Mouse (Mus musculus): Measurements from ENCODE around the gene Slc16a13. TPM values are rescaled to one million over a fixed set of nuclear protein-coding genes. Genes with fewer than 3 reads are reported as not detected.

Slc16a13 gene
- total RNA-seq (2021), result 1 to 10 TPM; 1.1 to 3.7 TPM
- long read RNA-seq, experiment 1, partial matches to known transcripts, result 1 of 2 reads
- long read RNA-seq, experiment 1, other reads (novel, unspliced or antisense), result 0 of 2 reads
- long read RNA-seq, experiment 2, partial matches to known transcripts, result 0 of 3 reads
- long read RNA-seq, experiment 2, other reads (novel, unspliced or antisense), result 0 of 3 reads

GRCm38 (mm10) chr11:70220731-70221602, at the start of gene Slc16a13:
Gene Slc16a13, minus strand, starts transcription at chr11:70221064.
- DNase-seq, result peak; percentile 71

GRCm38 (mm10) chr11:70266405-70266804, 45.5 kb upstream of the Slc16a13 start:
- DNase-seq, result peak; percentile 22

DNA sequence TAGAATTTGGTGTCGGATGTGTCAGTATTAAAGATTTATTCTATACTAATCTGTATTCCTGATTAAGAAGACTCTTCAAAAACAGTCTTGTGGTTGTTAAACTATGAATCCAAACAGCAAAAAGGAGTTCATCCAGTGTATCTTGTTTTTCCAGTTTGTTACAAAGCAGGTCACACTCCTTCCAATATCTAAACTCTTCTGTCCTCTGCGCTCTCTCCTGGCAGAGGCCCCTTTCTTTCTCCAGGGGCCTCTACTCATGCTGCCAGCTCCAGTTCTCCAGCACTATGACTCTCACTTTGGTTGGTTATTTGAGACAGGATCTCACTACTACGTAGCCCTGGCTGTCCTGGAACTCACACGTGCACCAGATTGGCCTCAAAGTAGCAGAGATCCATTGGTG, 45.0 kb upstream of the Slc16a13 start:
- no peak for DNase-seq

GRCm38 (mm10) chr11:70265252-70265651, 44.4 kb upstream of the Slc16a13 start:
- DNase-seq, result no peak

DNA sequence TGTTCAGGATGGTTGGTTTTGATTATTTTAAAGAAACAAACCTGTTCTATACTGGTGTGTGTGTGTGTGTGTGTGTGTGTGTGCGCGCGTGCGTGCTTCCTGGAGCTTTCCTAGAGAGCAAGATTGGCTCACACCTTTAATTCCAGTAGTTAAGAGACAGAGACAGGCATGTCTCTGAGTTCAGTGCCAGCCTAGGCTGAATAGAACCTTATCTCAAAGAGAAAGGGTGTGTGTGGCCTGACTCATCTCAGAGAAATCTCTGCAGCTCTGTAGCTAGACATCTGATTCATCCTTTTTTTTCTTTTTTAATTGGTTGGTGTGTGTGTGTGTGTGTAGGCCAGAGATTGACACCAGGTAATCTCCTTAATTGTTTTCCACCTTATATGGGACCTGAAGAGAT, 38.2 kb upstream of the Slc16a13 start:
- DNase-seq, result no peak

- DNase-seq, result peak; percentile 35
These were observed 34.2 kb upstream of the Slc16a13 start, which contains the start of gene Alox12 for GRCm38 (mm10) chr11:70254931-70255531. Gene Alox12, minus strand, starts transcription at chr11:70255353.

DNA sequence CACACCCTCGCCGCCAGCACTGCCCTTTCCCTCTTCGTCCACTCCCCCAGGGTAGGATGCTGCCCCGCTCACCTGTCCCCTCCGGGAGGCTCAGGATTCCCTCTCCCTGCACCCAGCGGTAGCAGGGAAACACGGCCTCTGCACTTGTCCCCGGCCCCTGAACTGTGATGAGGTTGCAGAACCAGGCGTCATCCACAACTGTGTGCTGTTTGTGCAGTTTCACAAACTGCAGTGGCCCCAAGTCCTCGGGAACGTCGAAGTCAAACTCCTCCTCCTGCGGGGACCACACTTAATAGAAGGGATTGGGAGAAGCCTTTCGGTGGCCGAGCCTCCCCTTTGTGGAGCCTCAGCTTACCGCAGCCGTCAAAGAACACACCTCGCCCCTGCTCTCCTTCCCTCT, 33.5 kb upstream of the Slc16a13 start:
- no peak for DNase-seq

DNA sequence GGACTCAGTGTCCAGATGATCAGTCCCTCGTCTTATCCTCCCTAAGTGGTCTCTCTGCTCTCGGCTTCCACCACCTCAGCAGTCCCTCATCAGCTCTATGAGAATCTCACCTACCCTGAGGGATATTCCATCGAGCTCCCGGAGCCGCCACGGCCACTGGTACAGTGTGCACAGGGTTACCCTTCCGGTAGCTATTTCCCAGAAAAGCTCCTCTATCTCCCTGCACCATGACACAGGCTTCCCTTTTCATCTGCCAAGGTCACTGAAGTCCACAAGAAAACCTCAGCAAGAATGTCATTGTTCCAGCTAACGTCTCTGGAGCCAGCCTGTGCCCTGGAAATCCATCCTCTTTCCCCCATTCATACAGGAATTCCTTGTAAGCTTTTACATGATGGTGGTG, 31.0 kb upstream of the Slc16a13 start:
- DNase-seq, result no peak

- DNase-seq, result no peak
These were observed 29.3 kb upstream of the Slc16a13 start for GRCm38 (mm10) chr11:70250150-70250549.

DNA sequence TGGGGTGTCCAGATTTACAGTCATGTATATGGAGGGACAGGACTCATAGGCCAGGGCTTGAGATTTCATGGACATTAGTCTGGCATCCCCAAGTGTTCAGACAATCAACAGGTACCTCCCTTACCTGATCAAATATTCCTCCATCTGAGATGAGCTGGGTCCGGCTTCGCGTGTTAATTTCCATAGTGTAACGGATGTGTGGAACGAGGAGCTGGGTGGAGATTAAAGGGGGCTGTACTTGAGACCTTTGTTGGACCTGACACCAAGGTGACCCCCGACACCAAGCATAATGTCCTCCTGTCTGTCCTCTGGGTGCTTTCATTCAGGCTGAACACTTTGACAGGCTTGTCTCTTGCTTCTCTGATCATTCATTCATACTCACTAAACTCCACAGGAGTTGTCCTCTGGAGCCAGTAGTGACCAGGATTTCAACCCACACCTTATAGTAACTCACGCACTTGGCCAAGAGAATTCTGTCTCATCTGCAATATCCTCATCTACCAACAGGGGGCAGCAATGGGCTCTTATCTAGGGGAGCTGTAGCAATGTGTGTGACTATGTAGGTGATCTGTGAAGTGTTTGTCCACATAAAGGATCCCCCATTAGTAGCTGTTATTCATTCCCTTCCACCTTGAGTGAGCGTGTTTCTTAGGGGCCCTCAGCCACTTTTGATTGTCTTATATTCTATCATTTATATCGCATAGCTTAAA, 26.4 kb upstream of the Slc16a13 start:
- peak; percentile 72 for DNase-seq

DNA sequence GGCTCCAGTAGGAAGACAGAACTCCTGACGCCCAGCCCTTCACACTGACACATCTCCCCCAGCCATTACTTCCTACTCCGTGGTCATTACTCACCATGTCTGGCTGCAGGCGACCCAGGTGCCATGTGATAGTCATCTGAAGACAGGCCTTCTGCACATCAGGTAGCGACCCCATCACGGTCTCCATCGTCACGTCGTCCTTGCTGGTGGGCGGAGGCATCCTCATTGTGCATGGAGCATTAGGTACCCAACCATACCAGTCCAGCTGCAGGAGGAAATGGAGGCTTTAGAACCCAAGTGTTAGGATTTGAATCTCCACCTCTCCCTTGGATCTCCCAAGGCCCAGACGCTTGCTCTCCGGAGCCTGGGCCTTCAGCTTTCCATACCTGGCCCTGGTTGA, 21.7 kb upstream of the Slc16a13 start:
- no peak for DNase-seq

GRCm38 (mm10) chr11:70239541-70240279, 18.8 kb upstream of the Slc16a13 start, which contains the start of the genes Gm21988 and Rnasek:
Gene Gm21988, minus strand, starts transcription at chr11:70239830.
Gene Rnasek, minus strand, starts transcription at chr11:70239842.
- DNase-seq, result peak; percentile 66

GRCm38 (mm10) chr11:70238591-70239440, 18.0 kb upstream of the Slc16a13 start:
- DNase-seq, result no peak

DNA sequence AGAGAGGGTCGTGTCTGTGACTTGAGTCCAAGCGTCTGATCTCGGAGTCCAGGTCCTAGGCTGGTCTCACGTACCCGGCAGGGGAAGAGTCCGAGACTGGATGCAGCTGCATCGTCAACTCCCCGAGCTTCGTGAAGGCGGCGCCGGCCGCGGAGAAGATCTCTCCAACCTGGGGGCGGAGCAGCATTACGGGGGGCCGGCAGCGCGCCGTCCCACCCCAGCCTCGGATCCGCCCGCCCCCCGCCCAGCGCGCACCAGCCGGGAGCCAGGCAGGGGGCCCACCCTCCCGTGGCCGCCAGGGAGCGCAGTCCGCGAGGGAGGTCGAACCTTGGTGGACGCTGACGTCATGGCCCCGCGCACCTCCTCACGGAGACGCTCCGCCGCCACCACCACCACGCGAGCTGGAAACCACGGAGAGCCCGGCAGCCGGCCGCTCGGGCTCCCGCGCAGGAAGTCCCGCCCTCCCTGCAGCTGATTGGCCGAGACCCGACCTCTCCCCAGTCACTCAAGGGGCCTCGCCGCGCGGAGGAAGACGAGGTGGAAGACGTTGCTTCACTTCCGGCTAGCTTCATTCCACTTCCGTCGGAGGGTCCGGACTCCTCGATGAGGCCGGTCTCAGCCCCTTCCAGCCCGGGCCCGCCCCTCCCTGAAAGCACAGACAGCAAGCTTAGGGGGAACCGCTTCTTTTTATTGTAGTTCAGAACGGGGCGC, 16.7 kb upstream of the Slc16a13 start, which contains the start of gene 0610010K14Rik:
Gene 0610010K14Rik (minus strand): TSS at position 458 of the 711 bp plus-strand sequence.
- peak; percentile 98 for DNase-seq

DNA sequence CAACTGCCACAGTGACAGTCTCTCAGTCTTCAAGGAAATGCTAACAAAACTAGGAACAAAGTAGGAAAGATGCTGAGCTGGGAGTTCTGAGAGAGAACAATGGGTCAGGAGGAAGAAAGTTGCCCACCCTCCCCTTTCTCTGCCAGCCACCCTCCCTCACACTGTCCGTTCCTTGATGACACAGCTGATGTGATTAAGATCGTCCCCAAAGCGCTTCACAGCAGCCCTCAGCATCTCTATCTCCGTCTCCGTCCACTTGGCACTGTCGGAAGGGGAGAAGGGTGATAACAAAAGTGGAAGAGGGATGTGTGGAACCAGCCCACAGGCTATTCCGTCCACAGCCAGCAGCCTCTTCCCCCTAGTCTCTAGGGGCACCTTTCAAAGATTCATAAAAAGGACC, 15.9 kb upstream of the Slc16a13 start:
- DNase-seq, result no peak

DNA sequence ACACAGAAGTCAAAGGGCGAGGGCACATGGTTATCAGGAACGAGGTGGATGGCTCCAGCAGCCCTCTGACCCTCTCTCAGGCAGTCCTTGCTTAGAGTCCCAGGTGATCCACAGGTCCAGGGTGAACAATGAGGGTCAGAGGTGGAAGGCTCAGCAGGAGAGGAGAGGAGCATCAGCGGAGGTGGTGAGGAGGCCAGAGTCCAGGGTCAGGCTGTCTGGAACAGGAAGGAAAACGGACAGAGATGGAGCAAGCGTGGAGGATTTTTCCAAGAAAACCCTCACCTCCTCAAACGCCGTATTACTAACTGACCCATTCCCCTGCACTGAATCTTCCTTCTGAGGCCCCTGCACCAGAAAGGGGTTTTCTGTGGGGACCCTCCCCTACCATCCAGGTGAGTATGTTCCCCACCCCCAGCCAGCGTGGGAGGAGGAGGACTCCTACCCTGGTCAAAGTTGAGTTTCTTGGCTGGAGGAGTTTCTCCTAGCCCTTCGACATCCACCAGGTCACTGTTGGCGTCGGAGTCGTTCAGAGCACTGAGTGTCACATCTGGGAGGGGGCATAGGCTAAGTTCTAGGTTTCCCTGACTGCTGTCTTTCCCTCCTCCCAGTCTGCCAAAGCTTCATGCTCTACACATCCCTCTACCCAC, 14.5 kb upstream of the Slc16a13 start:
- DNase-seq, result no peak

- DNase-seq, result no peak
These were observed 13.6 kb upstream of the Slc16a13 start for GRCm38 (mm10) chr11:70234497-70234896.

DNA sequence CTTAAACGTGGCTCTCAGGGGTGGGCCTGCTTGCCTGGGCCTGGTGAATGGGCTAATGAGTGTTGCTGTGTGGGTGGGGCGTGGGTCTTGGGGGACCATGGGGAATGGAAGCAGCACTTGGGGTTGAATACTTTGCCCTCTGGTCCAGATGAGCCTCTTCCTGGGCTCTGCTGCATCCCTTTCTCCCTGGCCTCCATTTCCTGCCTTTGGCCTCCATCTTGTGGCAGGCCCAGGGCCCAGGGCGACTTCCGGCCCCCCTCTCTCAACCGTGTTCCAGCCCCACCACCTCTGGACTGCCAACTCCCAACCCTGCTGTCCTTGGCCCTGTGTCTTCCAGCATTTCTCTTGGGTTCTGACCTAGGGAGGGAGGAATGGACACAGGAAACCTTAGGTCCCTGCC, 13.2 kb upstream of the Slc16a13 start:
- DNase-seq, result no peak

- no peak for DNase-seq
These were observed 12.2 kb upstream of the Slc16a13 start for GRCm38 (mm10) chr11:70233016-70233415.
